Mouse (Mus musculus) urinary bladder, adult 2 months (tissue): Measurements from ENCODE around the gene Tmtc2. TPM values are rescaled to one million over a fixed set of nuclear protein-coding genes. Genes with fewer than 3 reads are reported as not detected.

Experiments used
- DNase-seq: peaks from one replicate; pipeline ENCODE4 v3.0.0; 2022; ENCODE audit warnings: low spot score
- polyA plus RNA-seq: library from polyadenylated mRNA; depleted of rRNA; stranded (reverse); fragments of >200 nt; gene quantifications from 2 replicates; pipeline ENCODE4 v1.2.3, GENCODE M21; 2012

Gene Tmtc2
- polyA plus RNA-seq, 1 experiment, result 5.4 TPM

GRCm38 (mm10) chr10:105292961-105293360 is 281.3 kb downstream of the Tmtc2 start:
- no peak for DNase-seq

- DNase-seq, result no peak
These were observed 285.8 kb downstream of the Tmtc2 start for GRCm38 (mm10) chr10:105288472-105288871.

- DNase-seq, result no peak
These were observed 286.7 kb downstream of the Tmtc2 start for GRCm38 (mm10) chr10:105287575-105287974.

GRCm38 (mm10) chr10:105287064-105287463 is 287.2 kb downstream of the Tmtc2 start:
- no peak for DNase-seq

GRCm38 (mm10) chr10:105286221-105286620 is 288.0 kb downstream of the Tmtc2 start:
- DNase-seq, result no peak

- no peak for DNase-seq
These were observed 290.1 kb downstream of the Tmtc2 start for GRCm38 (mm10) chr10:105284171-105284570.

- DNase-seq, result no peak
These were observed 293.3 kb downstream of the Tmtc2 start for GRCm38 (mm10) chr10:105280933-105281332.

- no peak for DNase-seq
These were observed 314.2 kb downstream of the Tmtc2 start for GRCm38 (mm10) chr10:105260053-105260452.

GRCm38 (mm10) chr10:105238291-105238690 is 336.0 kb downstream of the Tmtc2 start:
- peak; percentile 64 for DNase-seq

- no peak for DNase-seq
These were observed 341.4 kb downstream of the Tmtc2 start for GRCm38 (mm10) chr10:105232864-105233263.

GRCm38 (mm10) chr10:105230416-105230815 is 343.8 kb downstream of the Tmtc2 start:
- no peak for DNase-seq

GRCm38 (mm10) chr10:105228623-105229022 is 345.6 kb downstream of the Tmtc2 start:
- no peak for DNase-seq

- no peak for DNase-seq
These were observed 346.6 kb downstream of the Tmtc2 start for GRCm38 (mm10) chr10:105227631-105228030.

GRCm38 (mm10) chr10:105225714-105226113 is 348.5 kb downstream of the Tmtc2 start:
- DNase-seq, result no peak

GRCm38 (mm10) chr10:105222904-105223303 is 351.3 kb downstream of the Tmtc2 start:
- DNase-seq, result no peak

GRCm38 (mm10) chr10:105201491-105201890 is 372.8 kb downstream of the Tmtc2 start:
- DNase-seq, result no peak

- no peak for DNase-seq
These were observed 373.6 kb downstream of the Tmtc2 start for GRCm38 (mm10) chr10:105200678-105201077.

GRCm38 (mm10) chr10:105200092-105200491 is 374.2 kb downstream of the Tmtc2 start:
- DNase-seq, result no peak

- no peak for DNase-seq
These were observed 374.7 kb downstream of the Tmtc2 start for GRCm38 (mm10) chr10:105199515-105199914.

- no peak for DNase-seq
These were observed 378.9 kb downstream of the Tmtc2 start for GRCm38 (mm10) chr10:105195377-105195776.

GRCm38 (mm10) chr10:105193756-105194460 is 380.3 kb downstream of the Tmtc2 start:
- no peak for DNase-seq

GRCm38 (mm10) chr10:105192071-105192470 is 382.2 kb downstream of the Tmtc2 start:
- DNase-seq, result no peak

- DNase-seq, result no peak
These were observed 384.5 kb downstream of the Tmtc2 start for GRCm38 (mm10) chr10:105189746-105190145.

GRCm38 (mm10) chr10:105186636-105187035 is 387.6 kb downstream of the Tmtc2 start:
- DNase-seq, result no peak
